Mouse (Mus musculus): ENCODE measurements around the gene Ppcs. TPM values are rescaled to one million over a fixed set of nuclear protein-coding genes. Genes with fewer than 3 reads are reported as not detected.
A peak's percentile ranks its signal among the peaks of the same experiment; 100 is the strongest.

The Ppcs gene
- polyA plus RNA-seq, 1 experiment from 2014 or later: 30.5 TPM

- TF ChIP-seq EP300 (IDR thresholded peaks at IDR 0.05) (no peak), CTCF (IDR thresholded peaks at IDR 0.05) (no peak)
- Histone ChIP-seq H3K4me3 (ENCODE audit: low read depth, low read length) (no peak overlapping the region), H3K4me1 (ENCODE audit: insufficient read depth, low read depth, low read length) (peaks cover 13% of the 10 kb centered on the region; the same call in 1 of the 2 replicates), H3K9me3 (ENCODE audit: low read length) (no peaks in the 10 kb centered on the region), H3K27ac (ENCODE audit: low read length) (no peak overlapping the region), H3K27me3 (replicated peaks; ENCODE audit: insufficient read depth, low read length) (no peaks in the 10 kb centered on the region), H3K4me2 (replicated peaks; ENCODE audit: low read depth, low read length) (no peak overlapping the region), H3K36me3 (ENCODE audit: insufficient read depth, low read length) (no peaks in the 10 kb centered on the region), H3K9ac (replicated peaks; ENCODE audit: low read depth) (no peak overlapping the region)
- DNase-seq (ENCODE audit: low spot score): peak; percentile 17
- no peak for ATAC-seq
- 65% methylated on average over 2 of the region's 2 CpGs for WGBS
Observed at GRCm38 (mm10) chr4:119425077-119425476, 2.9 kb upstream of the Ppcs start.

- no peaks in the 10 kb centered on the region for H3K9me3 ChIP-seq (ENCODE audit: low read length)
- H3K27me3 ChIP-seq (replicated peaks; ENCODE audit: insufficient read depth, low read length): no peaks in the 10 kb centered on the region
- peaks cover 13% of the 10 kb centered on the region; the same call in 1 of the 2 replicates for H3K4me1 ChIP-seq (ENCODE audit: insufficient read depth, low read depth, low read length)
- peak overlapping the region; percentile 68 for H3K27ac ChIP-seq (ENCODE audit: low read length)
- H3K4me3 ChIP-seq (ENCODE audit: low read depth, low read length): peak overlapping the region; percentile 49
- H3K4me2 ChIP-seq (replicated peaks; ENCODE audit: low read depth, low read length): peak overlapping the region; percentile 88
- no peaks in the 10 kb centered on the region for H3K36me3 ChIP-seq (ENCODE audit: insufficient read depth, low read length)
- peak; percentile 41 for ATAC-seq
- no peak for TF ChIP-seq CTCF (IDR thresholded peaks at IDR 0.05)
- no peak for TF ChIP-seq EP300 (IDR thresholded peaks at IDR 0.05)
- peak overlapping the region; percentile 58 for H3K9ac ChIP-seq (replicated peaks; ENCODE audit: low read depth)
- 2% methylated on average over 28 of the region's 31 CpGs for WGBS
- DNase-seq (ENCODE audit: low spot score): peak; percentile 23
Observed at GRCm38 (mm10) chr4:119421921-119422293, 313 bp downstream of the Ppcs start.

- H3K27me3 ChIP-seq (replicated peaks; ENCODE audit: insufficient read depth, low read length): no peaks in the 10 kb centered on the region
- TF ChIP-seq CTCF (IDR thresholded peaks at IDR 0.05): no peak
- TF ChIP-seq EP300 (IDR thresholded peaks at IDR 0.05): no peak
- H3K4me2 ChIP-seq (replicated peaks; ENCODE audit: low read depth, low read length): peak overlapping the region; percentile 88
- H3K4me3 ChIP-seq (ENCODE audit: low read depth, low read length): peak overlapping the region; percentile 49; the same call in 1 of the 2 replicates
- H3K36me3 ChIP-seq (ENCODE audit: insufficient read depth, low read length): no peaks in the 10 kb centered on the region
- DNase-seq (ENCODE audit: low spot score) (no peak), ATAC-seq (no peak)
- H3K9ac ChIP-seq (replicated peaks; ENCODE audit: low read depth): peak overlapping the region; percentile 58; the same call in 1 of the 2 replicates
- no peaks in the 10 kb centered on the region for H3K9me3 ChIP-seq (ENCODE audit: low read length)
- H3K4me1 ChIP-seq (ENCODE audit: insufficient read depth, low read depth, low read length): peaks cover 13% of the 10 kb centered on the region; the same call in 1 of the 2 replicates
- WGBS: 20% methylated on average over 3 of the region's 3 CpGs
- H3K27ac ChIP-seq (ENCODE audit: low read length): no peak overlapping the region; the same call in 1 of the 2 replicates
Observed at GRCm38 (mm10) chr4:119421191-119421590, 1.0 kb downstream of the Ppcs start.

GRCm38 (mm10) chr4:119417894-119418293 is 4.3 kb downstream of the Ppcs start:
- no peaks in the 10 kb centered on the region for H3K36me3 ChIP-seq (ENCODE audit: insufficient read depth, low read length)
- H3K27ac ChIP-seq (ENCODE audit: low read length): no peak overlapping the region
- no peak for DNase-seq (ENCODE audit: low spot score)
- no peak overlapping the region for H3K4me3 ChIP-seq (ENCODE audit: low read depth, low read length)
- no peaks in the 10 kb centered on the region for H3K27me3 ChIP-seq (replicated peaks; ENCODE audit: insufficient read depth, low read length)
- H3K9ac ChIP-seq (replicated peaks; ENCODE audit: low read depth): no peak overlapping the region
- no peaks in the 10 kb centered on the region for H3K9me3 ChIP-seq (ENCODE audit: low read length)
- no peak for TF ChIP-seq CTCF (IDR thresholded peaks at IDR 0.05)
- no peak for TF ChIP-seq EP300 (IDR thresholded peaks at IDR 0.05)
- no peak overlapping the region for H3K4me2 ChIP-seq (replicated peaks; ENCODE audit: low read depth, low read length)
- peaks cover 14% of the 10 kb centered on the region; the same call in 1 of the 2 replicates for H3K4me1 ChIP-seq (ENCODE audit: insufficient read depth, low read depth, low read length)
- WGBS: 80% methylated on average over 3 of the region's 3 CpGs
- ATAC-seq: no peak

GRCm38 (mm10) chr4:119417270-119417669 is 5.0 kb downstream of the Ppcs start:
- WGBS: 71% methylated on average over 3 of the region's 3 CpGs
- no peak overlapping the region for H3K4me3 ChIP-seq (ENCODE audit: low read depth, low read length)
- H3K9me3 ChIP-seq (ENCODE audit: low read length): no peaks in the 10 kb centered on the region
- H3K9ac ChIP-seq (replicated peaks; ENCODE audit: low read depth): no peak overlapping the region
- ATAC-seq: no peak
- DNase-seq (ENCODE audit: low spot score): no peak
- no peaks in the 10 kb centered on the region for H3K27me3 ChIP-seq (replicated peaks; ENCODE audit: insufficient read depth, low read length)
- H3K36me3 ChIP-seq (ENCODE audit: insufficient read depth, low read length): no peaks in the 10 kb centered on the region
- peaks cover 14% of the 10 kb centered on the region; the same call in 1 of the 2 replicates for H3K4me1 ChIP-seq (ENCODE audit: insufficient read depth, low read depth, low read length)
- H3K27ac ChIP-seq (ENCODE audit: low read length): no peak overlapping the region
- no peak overlapping the region for H3K4me2 ChIP-seq (replicated peaks; ENCODE audit: low read depth, low read length)
- no peak for TF ChIP-seq CTCF (IDR thresholded peaks at IDR 0.05)
- no peak for TF ChIP-seq EP300 (IDR thresholded peaks at IDR 0.05)

GRCm38 (mm10) chr4:119415072-119415753 is 7.0 kb downstream of the Ppcs start, which contains the start of gene Ccdc30:
Gene Ccdc30 (minus strand): TSS chr4:119415521.
- Histone ChIP-seq H3K36me3 (ENCODE audit: insufficient read depth, low read length) (no peaks in the 10 kb centered on the region), H3K9ac (replicated peaks; ENCODE audit: low read depth) (no peak within 1 kb of the TSS; the same call in 1 of the 2 replicates), H3K4me2 (replicated peaks; ENCODE audit: low read depth, low read length) (peak within 1 kb of the TSS; percentile 88), H3K4me3 (ENCODE audit: low read depth, low read length) (peak within 1 kb of the TSS; percentile 51), H3K4me1 (ENCODE audit: insufficient read depth, low read depth, low read length) (peaks cover 6% of the 10 kb centered on the region; the same call in 1 of the 2 replicates), H3K27ac (ENCODE audit: low read length) (no peak within 1 kb of the TSS), H3K9me3 (ENCODE audit: low read length) (no peaks in the 10 kb centered on the region), H3K27me3 (replicated peaks; ENCODE audit: insufficient read depth, low read length) (no peaks in the 10 kb centered on the region)
- TF ChIP-seq EP300 (IDR thresholded peaks at IDR 0.05): no peak
- TF ChIP-seq CTCF (IDR thresholded peaks at IDR 0.05): no peak
- DNase-seq (ENCODE audit: low spot score) (peak; percentile 95), ATAC-seq (peak; percentile 100)
- 1% methylated on average over 49 of the region's 49 CpGs for WGBS
